Mouse (Mus musculus): Measurements from ENCODE around the gene Oscp1. TPM values are rescaled to one million over a fixed set of nuclear protein-coding genes. Genes with fewer than 3 reads are reported as not detected.

Oscp1 gene
- 1 to 10 TPM; 1.2 to 2.0 TPM for total RNA-seq (2021)
- long read RNA-seq, experiment 1, full-length matches to known transcripts, result 1 of 3 reads
- long read RNA-seq, experiment 1, partial matches to known transcripts, result 2 of 3 reads
- long read RNA-seq, experiment 1, other reads (novel, unspliced or antisense), result 0 of 3 reads
- long read RNA-seq, experiment 2, full-length matches to known transcripts, result 1 of 1 reads
- long read RNA-seq, experiment 2, partial matches to known transcripts, result 0 of 1 reads
- long read RNA-seq, experiment 2, other reads (novel, unspliced or antisense), result 0 of 1 reads

GRCm38 (mm10) chr4:126058134-126058996 lies at the start of gene Oscp1:
Gene Oscp1 (plus strand): TSS chr4:126058565.
- peak; percentile 89 for DNase-seq
- intact Hi-C loops (cut with DNase I; ENCODE audit: low total_unique reads), result no loop called here

GRCm38 (mm10) chr4:126017676-126018332 lies 40.6 kb upstream of the Oscp1 start:
- intact Hi-C loops (cut with DNase I; ENCODE audit: low total_unique reads), result no loop called here
- no peak for DNase-seq

GRCm38 (mm10) chr4:126018966-126019538 lies 39.3 kb upstream of the Oscp1 start:
- intact Hi-C loops (cut with DNase I; ENCODE audit: low total_unique reads), result no loop called here
- no peak for DNase-seq

GRCm38 (mm10) chr4:126024303-126024900 lies 34.0 kb upstream of the Oscp1 start, which contains the start of gene Csf3r:
Gene Csf3r (plus strand): TSS chr4:126024550.
- DNase-seq, result no peak
- intact Hi-C loops (cut with DNase I; ENCODE audit: low total_unique reads), result no loop called here

- DNase-seq, result no peak
- intact Hi-C loops (cut with DNase I; ENCODE audit: low total_unique reads), result no loop called here
Observed at GRCm38 (mm10) chr4:126025801-126026200, 32.6 kb upstream of the Oscp1 start.

- intact Hi-C loops (cut with DNase I; ENCODE audit: low total_unique reads), result no loop called here
Observed at GRCm38 (mm10) chr4:126027980-126028379, 30.4 kb upstream of the Oscp1 start.

GRCm38 (mm10) chr4:126029042-126029441 lies 29.3 kb upstream of the Oscp1 start:
- intact Hi-C loops (cut with DNase I; ENCODE audit: low total_unique reads), result no loop called here

More at GRCm38 (mm10) chr4:126027980-126028379, 30.4 kb upstream of the Oscp1 start:
- DNase-seq, result no peak

GRCm38 (mm10) chr4:126030705-126031104 lies 27.7 kb upstream of the Oscp1 start:
- intact Hi-C loops (cut with DNase I; ENCODE audit: low total_unique reads), result no loop called here
- no peak for DNase-seq

More at GRCm38 (mm10) chr4:126029042-126029441, 29.3 kb upstream of the Oscp1 start:
- DNase-seq, result no peak

- DNase-seq, result no peak
- intact Hi-C loops (cut with DNase I; ENCODE audit: low total_unique reads), result no loop called here
Observed at GRCm38 (mm10) chr4:126035413-126035812, 23.0 kb upstream of the Oscp1 start.

GRCm38 (mm10) chr4:126046851-126047585 lies 11.3 kb upstream of the Oscp1 start, which contains the start of gene Mrps15:
Gene Mrps15 (plus strand): TSS chr4:126046925.
- DNase-seq, result peak; percentile 89
- intact Hi-C loops (cut with DNase I; ENCODE audit: low total_unique reads), result no loop called here

GRCm38 (mm10) chr4:126051617-126052016 lies 6.7 kb upstream of the Oscp1 start:
- DNase-seq, result no peak
- intact Hi-C loops (cut with DNase I; ENCODE audit: low total_unique reads), result no loop called here

- no peak for DNase-seq
- intact Hi-C loops (cut with DNase I; ENCODE audit: low total_unique reads), result no loop called here
Observed at GRCm38 (mm10) chr4:126057207-126058133, 895 bp upstream of the Oscp1 start.

- DNase-seq, result no peak
- intact Hi-C loops (cut with DNase I; ENCODE audit: low total_unique reads), result no loop called here
Observed at GRCm38 (mm10) chr4:126058997-126059362, 615 bp downstream of the Oscp1 start.

GRCm38 (mm10) chr4:126062856-126063255 lies 4.5 kb downstream of the Oscp1 start:
- intact Hi-C loops (cut with DNase I; ENCODE audit: low total_unique reads), result no loop called here
- DNase-seq, result no peak

GRCm38 (mm10) chr4:126065241-126065640 lies 6.9 kb downstream of the Oscp1 start:
- intact Hi-C loops (cut with DNase I; ENCODE audit: low total_unique reads), result no loop called here
- no peak for DNase-seq

- peak; percentile 26 for DNase-seq
- intact Hi-C loops (cut with DNase I; ENCODE audit: low total_unique reads), result no loop called here
Observed at GRCm38 (mm10) chr4:126067401-126068077, 9.2 kb downstream of the Oscp1 start.

- intact Hi-C loops (cut with DNase I; ENCODE audit: low total_unique reads), result no loop called here
- no peak for DNase-seq
Observed at GRCm38 (mm10) chr4:126068842-126069241, 10.5 kb downstream of the Oscp1 start.

Data from gastrocnemius, postnatal 14 days (tissue).